Mouse (Mus musculus) ES-Bruce4 (cell line): ENCODE data around the gene Sergef.

Experiments
- CTCF ChIP-seq: IDR thresholded peaks from one replicate; pipeline ENCODE4 v1.8.1; 2011; ENCODE audit warnings: low read depth, low read length
- EP300 ChIP-seq: IDR thresholded peaks from 2 replicates; pipeline ENCODE4 v1.6.1; 2011; ENCODE audit warnings: low read depth, low read length; ENCODE audit not compliant: insufficient read depth
- POLR2A ChIP-seq: IDR thresholded peaks from one replicate; pipeline ENCODE4 v1.8.1; 2011; ENCODE audit warnings: low read length; ENCODE audit not compliant: insufficient read depth

- no peak for TF ChIP-seq EP300
- TF ChIP-seq CTCF = peak; percentile 49
- TF ChIP-seq POLR2A = no peak
Observed at GRCm38 (mm10) chr7:46422764-46423412, 216.7 kb downstream of the Sergef start.
